Mouse (Mus musculus) T-helper 17 cell (primary cell): Measurements from ENCODE around the gene G430095P16Rik.

ENCODE experiments used
- in situ Hi-C, 2 experiments: fragments of 300-600 bp; cut with MboI, MseI; formaldehyde crosslinking; loops; 1 replicate in 1 of 2; 2 replicates in 1 of 2; pipeline ENCODE4 v1.15.1; 2025; ENCODE audit warnings: high pct_unique_total_duplicates in 2 of 2

G430095P16Rik gene

DNA sequence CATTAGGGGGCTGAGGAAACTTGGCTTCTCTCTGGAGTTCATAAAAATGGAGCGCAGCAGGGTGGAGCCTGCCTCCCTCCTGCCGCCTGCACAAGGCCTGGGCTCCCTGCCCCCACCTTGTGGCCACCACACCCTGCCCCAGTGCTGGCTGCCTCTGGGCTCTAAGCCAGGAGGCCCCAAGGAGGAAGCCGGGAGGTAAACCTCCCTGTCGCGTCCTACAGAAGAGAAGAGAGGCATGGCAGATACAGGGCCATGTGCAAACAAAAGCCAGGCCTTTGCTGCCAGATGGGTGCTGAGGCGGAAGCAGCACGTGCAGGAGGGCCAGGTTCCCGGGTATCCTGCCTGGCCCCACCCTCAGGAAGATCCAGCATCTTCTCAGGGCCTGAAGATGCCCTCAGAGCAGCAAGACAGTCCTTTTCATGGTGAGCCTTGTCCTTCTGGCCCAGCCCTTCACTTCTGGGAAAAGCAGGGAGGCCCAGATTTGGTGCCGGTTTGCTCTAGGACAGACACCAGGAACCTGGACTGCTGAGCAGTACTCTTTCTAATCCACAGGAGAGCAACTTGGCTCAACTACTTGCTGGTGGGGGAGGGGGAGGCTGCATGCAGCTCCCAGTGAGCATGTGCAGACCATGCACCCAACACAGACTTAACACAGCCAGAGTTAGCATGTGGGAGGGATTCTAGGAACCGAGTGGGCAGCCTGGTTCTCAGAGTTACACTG is at the start of gene G430095P16Rik:
Gene G430095P16Rik (plus strand): TSS at position 158 of the 721 bp plus-strand sequence.
- in situ Hi-C loops = no loop called here

- in situ Hi-C loops = loop anchor here in 1 of 2 experiments (10.0 kb wide), 1 partner anchor 607 kb away; no protein-coding TSS in a partner anchor
Observed at GRCm38 (mm10) chr8:84677305-84677704, 45.5 kb upstream of the G430095P16Rik start.

DNA sequence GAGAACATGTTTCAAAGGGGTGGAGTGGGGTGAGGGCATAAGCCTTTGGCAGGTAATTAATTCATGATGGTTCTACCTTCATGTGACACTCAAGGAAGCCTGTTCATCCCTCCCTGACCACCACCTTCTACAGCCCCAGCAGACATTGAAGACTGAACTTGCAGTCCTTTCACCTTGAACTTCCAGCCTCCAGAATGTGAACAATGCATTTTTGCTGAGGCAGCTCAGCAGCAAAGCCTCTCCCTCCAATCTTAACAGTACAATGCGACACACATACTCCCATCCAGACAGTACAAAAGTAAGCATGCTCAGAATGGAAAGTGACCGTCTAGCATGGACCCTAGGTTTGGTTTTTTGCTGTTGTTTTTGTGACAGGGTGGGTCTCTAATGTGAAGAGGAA is 41.3 kb upstream of the G430095P16Rik start:
- in situ Hi-C loops = no loop called here

- in situ Hi-C loops = no loop called here
Observed at GRCm38 (mm10) chr8:84682257-84682656, 40.5 kb upstream of the G430095P16Rik start.

- in situ Hi-C loops = no loop called here
Observed at GRCm38 (mm10) chr8:84684537-84684936, 38.3 kb upstream of the G430095P16Rik start.

DNA sequence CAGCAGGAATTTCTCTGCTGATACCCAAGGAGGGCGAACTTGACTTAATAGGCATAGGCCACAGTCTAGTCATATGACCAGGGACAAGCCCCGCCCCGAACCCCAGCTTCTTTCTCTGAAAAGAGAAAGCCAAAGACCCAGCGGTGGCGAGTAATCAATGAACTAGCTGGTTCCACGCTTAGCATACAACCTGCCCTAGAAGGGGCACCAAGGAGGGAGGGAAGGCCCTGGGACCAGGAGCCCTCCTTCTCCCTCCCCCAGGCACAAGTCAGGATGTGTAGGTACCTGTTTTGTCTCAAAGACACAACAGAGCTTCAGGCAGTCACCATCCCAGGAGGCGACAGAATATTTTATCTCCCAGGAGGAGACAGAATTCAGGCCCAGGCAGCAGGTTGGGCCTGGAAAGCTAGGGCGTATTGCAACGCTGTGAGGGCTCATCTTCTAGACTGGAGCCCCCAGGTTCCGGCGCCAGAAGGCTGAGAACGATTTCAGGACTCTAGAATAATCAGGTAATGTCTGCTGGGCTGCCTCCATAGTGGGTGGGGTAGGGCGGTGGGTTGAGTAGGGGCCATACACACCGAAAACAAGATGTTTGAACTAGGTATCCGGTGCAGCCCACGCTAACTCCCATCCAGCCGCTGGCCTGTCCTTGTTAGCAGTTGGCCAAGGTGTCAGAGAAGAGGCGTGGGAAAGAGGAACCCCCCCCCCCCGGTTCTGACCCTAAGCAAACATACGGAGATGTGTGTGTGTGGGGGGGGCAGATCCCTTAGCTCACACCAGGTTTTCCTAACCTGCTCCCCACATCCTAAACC is 36.4 kb upstream of the G430095P16Rik start, which contains the start of gene Trmt1:
Gene Trmt1 (plus strand): TSS at position 117 of the 812 bp plus-strand sequence.
- in situ Hi-C loops = no loop called here

DNA sequence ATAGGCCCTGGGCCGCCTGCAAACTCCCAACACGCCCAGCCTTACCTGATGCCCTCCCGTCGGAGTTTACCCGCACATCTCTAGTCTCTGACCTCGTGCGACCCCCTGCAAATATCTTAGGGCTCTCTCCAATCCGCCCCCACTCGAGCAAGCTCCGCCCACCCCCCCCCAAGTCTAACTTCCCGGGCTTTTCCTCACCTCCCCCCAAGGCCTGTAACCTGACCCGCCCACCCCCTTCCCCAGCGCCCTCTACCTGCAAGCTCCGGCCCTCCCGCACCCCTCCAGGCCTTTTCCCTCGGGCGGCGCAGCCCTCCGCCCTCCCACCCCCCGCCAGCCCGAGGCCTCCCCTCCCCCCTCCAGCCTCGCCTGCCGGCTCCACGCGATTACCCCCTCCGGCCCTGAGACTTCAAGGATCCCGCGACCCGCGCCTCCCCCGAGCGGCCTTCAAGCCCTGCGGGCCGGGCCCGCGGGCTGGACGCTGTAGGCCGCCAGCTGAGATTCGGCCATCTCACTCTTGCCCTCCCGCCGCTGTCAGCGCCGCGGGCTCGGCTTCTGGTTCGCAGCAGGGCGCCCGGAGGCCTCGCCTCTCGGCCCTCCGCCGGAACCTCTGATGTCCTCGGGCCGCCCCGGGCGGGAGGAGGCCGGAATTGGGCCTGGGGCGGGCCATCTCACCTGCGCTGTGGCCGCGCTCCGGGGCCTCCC is 35.7 kb upstream of the G430095P16Rik start:
- in situ Hi-C loops = no loop called here

DNA sequence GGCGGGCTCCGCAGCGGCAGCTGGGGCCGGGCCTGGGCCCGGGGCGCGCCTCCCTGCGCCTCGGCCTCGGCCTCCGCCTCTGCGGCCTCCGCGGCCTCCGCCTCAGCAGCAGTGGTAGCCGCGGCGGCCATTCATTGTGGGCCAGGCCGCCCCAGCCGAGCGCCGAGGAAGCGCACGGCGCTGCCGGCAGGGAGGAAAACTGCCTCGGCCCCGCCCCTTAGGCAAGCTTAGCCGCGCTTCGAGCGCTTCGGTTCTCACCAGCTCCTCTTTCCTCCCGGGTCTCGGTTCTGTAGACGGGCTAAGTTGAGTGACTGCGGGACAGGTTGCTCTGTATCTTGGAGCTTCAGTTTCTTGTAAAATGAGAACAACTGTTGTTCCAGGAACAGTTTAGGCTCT is 35.1 kb upstream of the G430095P16Rik start, which contains the start of gene Nacc1:
Gene Nacc1 (minus strand): TSS at position 158 of the 396 bp plus-strand sequence.
- in situ Hi-C loops = no loop called here

- in situ Hi-C loops = no loop called here
Observed at GRCm38 (mm10) chr8:84689091-84689915, 33.5 kb upstream of the G430095P16Rik start.

- in situ Hi-C loops = no loop called here
Observed at GRCm38 (mm10) chr8:84693332-84693731, 29.5 kb upstream of the G430095P16Rik start.

DNA sequence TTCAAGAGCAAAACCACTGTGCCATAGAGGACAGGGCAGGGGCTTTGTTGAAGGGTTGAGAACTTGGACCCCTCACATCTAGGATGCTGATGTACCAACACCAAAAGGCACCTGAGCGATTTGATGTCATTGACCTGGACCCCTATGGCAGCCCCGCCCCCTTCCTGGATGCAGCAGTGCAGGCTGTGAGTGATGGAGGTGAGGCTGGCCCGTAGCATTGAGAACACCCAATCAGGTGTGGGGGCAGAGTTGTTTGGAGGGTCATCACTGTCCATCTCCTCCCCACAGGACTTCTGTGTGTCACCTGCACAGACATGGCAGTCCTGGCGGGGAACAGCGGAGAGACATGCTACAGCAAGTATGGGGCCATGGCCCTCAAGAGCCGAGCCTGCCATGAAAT is 27.7 kb upstream of the G430095P16Rik start:
- in situ Hi-C loops = loop anchor here in 1 of 2 experiments (5.0 kb wide), 1 partner anchor 58 kb away; no protein-coding TSS in a partner anchor

DNA sequence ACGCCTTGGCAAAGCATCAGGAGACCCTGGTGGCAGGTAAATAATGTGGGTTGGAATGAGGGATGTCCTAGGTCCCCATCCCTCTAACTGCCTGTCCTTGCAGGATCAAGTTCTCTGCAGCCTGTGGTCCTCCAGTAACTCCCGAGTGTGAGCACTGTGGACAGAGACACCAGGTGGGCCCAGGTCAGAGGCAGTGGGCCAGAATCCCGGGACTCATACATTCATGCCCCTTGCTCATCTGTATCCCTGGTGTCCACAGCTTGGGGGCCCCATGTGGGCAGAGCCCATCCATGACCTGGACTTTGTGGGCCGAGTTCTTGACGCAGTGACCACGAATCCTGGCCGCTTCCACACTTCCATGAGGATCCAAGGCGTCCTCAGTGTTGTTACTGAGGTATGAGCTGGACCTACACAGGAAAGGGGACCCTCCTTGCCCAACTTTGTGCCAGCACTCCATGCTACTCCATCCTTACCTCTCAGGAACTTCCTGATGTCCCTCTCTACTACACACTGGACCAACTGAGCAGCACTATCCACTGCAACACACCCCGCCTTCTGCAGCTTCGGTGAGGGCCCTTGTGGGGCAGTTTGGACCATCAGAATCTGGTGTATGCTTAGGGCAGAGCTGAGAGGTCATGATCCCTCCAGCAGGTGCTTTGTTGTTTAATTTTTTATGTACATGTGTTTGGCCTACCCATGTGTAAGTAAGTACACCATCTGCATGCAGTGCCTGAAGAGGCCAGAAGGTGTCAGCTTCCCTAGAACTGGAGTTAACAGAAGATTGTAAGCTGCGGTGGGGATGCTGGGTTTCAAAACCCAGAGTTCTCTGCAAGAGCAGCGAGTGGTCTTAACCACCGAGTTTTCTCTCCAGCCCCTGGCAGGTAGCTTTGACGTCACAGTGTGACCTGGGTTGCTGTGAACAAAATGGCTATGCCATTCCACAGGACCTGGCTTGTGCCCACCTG is 25.4 kb upstream of the G430095P16Rik start:
- in situ Hi-C loops = loop anchor here in 1 of 2 experiments (5.0 kb wide), 1 partner anchor 60 kb away; no protein-coding TSS in a partner anchor

- in situ Hi-C loops = loop anchor here in 1 of 2 experiments (5.0 kb wide), 1 partner anchor 61 kb away; no protein-coding TSS in a partner anchor
Observed at GRCm38 (mm10) chr8:84698288-84698687, 24.5 kb upstream of the G430095P16Rik start.

DNA sequence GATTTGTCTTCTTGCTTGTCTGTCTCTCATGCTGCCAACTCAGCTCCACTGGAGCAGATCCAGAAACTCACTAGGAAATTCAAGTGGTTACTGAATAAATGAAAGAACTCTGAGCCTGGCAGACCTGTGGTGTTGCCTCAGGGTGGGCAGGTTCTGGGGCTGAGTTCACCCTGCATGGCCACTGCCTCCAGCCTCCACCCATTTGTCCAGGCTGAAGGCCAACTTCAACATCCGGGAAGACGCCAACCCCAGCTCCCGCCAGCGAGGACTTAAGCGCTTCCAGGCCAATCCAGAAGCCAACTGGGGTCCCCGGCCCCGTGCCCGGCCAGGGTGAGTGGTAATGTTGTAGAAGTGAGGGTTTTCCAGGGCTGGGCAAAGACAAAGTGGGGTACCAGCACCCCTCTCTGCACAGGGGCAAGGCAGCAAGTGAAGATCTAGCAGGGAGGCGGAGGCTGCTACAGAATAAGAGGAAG is 23.8 kb upstream of the G430095P16Rik start:
- in situ Hi-C loops = loop anchor here in 1 of 2 experiments (5.0 kb wide), 1 partner anchor 62 kb away; no protein-coding TSS in a partner anchor

DNA sequence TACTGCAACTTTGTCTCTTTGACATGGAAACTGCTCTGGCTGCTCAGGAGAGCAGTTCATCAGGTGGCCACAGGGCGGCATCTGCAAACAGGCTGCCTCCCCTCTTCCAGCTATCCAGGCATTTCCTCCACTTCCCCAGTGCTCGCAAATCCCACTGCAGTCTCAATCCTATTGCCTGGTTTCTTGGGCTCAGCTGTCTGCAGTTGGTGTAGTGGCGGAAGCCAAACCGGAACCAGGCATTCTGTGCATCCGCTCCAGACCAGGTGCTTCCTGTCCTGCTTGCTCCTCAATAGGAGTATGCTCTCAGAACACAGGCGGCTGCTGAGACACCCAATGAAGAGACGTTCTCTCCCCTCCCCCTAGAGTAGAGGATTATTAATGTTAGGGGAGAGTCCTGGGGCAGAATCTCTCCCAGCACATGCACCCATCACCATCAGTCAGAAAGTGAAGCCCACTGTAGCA is 22.9 kb upstream of the G430095P16Rik start:
- in situ Hi-C loops = loop anchor here in 1 of 2 experiments (5.0 kb wide), 1 partner anchor 63 kb away; no protein-coding TSS in a partner anchor

GRCm38 (mm10) chr8:84700526-84700925 is 22.3 kb upstream of the G430095P16Rik start:
- in situ Hi-C loops = no loop called here

DNA sequence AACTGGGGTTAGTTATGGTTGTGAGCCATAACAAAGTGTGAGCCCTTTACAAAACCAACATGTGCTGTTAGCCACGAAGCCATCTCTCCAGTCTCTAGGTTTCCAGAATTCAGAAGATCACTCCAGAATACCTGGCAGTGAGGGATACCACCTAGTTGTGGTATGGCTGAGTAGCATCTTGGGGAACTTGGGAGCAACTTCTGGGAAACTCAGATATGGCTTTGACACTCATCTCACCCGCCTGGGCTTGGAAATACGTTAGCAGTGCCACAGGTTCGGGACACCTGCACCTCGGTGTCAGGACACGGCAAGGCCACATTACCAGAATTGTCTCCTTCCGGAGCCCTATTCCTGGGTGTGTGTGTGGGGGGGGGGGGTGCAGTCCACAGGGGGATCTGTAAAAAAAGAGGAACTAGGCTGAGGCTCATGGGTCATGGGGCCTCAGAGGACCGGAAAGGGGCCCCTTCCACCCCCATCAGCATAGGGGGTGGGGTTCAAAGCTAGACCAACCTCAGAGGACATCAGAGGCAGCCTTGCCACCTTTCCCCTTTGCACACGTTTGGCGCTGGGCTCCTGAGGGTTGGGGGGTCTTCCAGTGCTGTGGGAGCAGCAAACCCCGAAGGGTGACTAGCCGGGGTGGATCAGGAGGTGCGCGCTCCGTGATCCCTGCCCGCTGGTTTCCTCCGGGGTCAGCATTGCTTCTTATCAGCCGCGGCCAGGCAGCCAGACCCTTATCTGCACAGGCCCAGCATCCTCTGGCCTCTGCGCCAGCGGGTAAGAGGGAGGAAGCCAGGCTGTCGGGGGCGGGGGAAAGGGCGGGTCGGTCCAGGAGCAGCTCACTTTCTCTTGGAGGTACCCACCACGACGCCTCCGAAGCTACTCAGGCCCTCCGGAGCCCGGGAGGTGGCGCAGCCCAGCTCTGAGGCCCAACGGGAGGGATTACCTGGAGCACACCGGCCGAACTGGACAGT is 21.6 kb upstream of the G430095P16Rik start, which contains the start of gene Lyl1:
Gene Lyl1 (plus strand): TSS at position 517 of the 971 bp plus-strand sequence.
- in situ Hi-C loops = no loop called here

DNA sequence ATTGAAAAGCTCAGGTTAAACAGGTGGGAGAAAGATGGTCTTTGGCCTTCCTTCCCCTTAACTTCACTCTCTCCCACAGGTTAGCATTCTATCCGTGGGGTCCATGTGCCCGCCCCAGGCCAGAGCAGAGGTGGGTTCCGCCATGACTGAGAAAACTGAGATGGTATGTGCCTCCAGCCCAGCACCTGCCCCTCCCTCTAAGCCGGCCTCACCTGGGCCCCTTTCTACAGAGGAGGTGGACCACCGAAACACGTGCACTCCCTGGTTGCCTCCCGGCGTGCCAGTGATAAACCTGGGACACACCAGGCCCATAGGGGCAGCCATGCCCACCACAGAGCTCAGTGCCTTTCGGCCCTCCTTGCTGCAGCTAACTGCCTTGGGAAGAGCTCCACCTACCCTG is 20.2 kb upstream of the G430095P16Rik start:
- in situ Hi-C loops = no loop called here
